15 mouse cellular contexts compared by ENCODE assay signal in the genomic region with DNA sequence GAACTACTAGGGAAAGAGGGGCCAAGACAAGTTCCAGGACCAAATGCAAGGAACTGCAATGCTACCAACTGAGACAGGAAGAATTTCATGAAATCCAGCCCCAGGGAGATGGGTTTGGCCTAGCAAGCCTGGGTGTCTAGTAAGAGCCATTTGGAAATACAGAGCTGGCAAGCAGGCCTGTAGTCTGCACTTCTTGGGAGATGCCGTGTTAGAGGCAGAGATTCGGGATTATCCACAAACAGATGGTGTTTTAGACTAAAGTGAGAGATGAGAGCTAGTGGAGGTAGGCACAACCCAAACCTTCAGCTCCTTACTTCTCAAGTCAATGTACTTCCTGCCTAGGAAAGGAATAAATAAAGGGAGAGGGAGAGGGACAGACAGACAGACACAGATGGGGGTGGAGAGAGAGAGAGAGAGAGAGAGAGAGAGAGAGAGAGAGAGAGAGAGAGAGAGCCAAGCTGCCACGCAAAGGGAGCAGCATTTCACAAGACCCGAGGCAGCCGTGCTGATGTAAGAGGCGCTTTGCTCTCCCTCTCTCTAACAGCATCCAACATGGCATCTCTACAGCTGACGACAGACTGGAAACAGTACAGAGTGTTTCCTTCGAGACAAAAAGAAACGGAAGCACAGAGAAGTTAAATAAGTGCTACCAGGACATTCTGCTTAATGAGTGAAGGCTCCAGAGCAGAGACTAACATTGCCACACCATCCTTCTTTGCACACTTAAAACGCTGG.
DNase-seq lines count a peak whose midpoint lies in the region; ATAC-seq lines count a peak whose summit lies in the region.
"Had no signal": no experiment of that assay in that cellular context is flagged by ENCODE, and none has a peak within 500 bp of the region (broad histone marks: within the 10 kb centered on the region; RNA-seq: fewer than 3 reads in every experiment).

No protein-coding gene starts in this region.

- no peak for ATAC-seq in activated CD4-positive, CD25-positive, alpha-beta regulatory T cell, adult 4 months
- ATAC-seq: liver, postnatal 0 days; Patski had no signal

- intact Hi-C loops in heart, postnatal 36 days (cut with DNase I): loop anchor here (5.0 kb wide), 2 partner anchors 253 to 362 kb away; no protein-coding TSS in a partner anchor

- DNase-seq in adrenal gland, postnatal 10 days: peak; percentile 44
- no peak for DNase-seq in adrenal gland, adult 8-10 months
- peak; percentile 94 for DNase-seq in heart, adult 11 months
- no peak for DNase-seq in heart, postnatal 36 days
- peak; percentile 34 for DNase-seq in right cerebral cortex, adult 18-20 months
- DNase-seq in right cerebral cortex, postnatal 14 days: no peak
- no peak for DNase-seq in embryo, embryonic 10 days (ENCODE audit: low spot score)
- DNase-seq: adrenal gland, adult 2 months; cerebellum, adult 11 months; kidney, adult 11 months; kidney, postnatal 25 days; liver, postnatal 0 days; thymus, postnatal 36 days had no signal

Comparison
In these comparisons a context has a peak if more than half of its experiments do, and no peak if none do; other contexts are left out.
1. DNase-seq: peak in adrenal gland, postnatal 10 days (single experiment), heart, adult 11 months (single experiment) and right cerebral cortex, adult 18-20 months (single experiment); none in adrenal gland, adult 8-10 months (single experiment), heart, postnatal 36 days (0 of 2), right cerebral cortex, postnatal 14 days (single experiment) and embryo, embryonic 10 days (single experiment).